Mouse (Mus musculus) kidney, embryonic 15.5 days (tissue): Measurements from ENCODE around the gene Spr. TPM values are rescaled to one million over a fixed set of nuclear protein-coding genes. Genes with fewer than 3 reads are reported as not detected.

ENCODE experiments used
- ATAC-seq: fragments of 200-750 bp; cut with Nextera tagmentation; replicated peaks from 2 replicates; pipeline ENCODE4 v1.8.0; 2017; ENCODE audit warnings: moderate TSS enrichment; ENCODE audit not compliant: low FRiP score
- H3K27ac ChIP-seq: fragments of 300-500 bp; sonication (generic); 2 replicates; pipeline ENCODE4 v1.5.1; 2015; ENCODE audit warnings: mild to moderate bottlenecking, inconsistent platforms
- H3K27me3 ChIP-seq: fragments of 300-500 bp; sonication (generic); 2 replicates; pipeline ENCODE4 v1.6.1; 2015; ENCODE audit warnings: inconsistent platforms
- H3K36me3 ChIP-seq: fragments of 300-500 bp; sonication (generic); 2 replicates; pipeline ENCODE4 v1.6.1; 2015; ENCODE audit warnings: inconsistent platforms
- H3K4me1 ChIP-seq: fragments of 300-500 bp; sonication (generic); 2 replicates; pipeline ENCODE4 v1.6.1; 2015; ENCODE audit warnings: inconsistent platforms
- H3K4me2 ChIP-seq: fragments of 300-500 bp; sonication (generic); 2 replicates; pipeline ENCODE4 v1.6.1; 2015; ENCODE audit warnings: moderate library complexity, mild to moderate bottlenecking, inconsistent platforms
- H3K4me3 ChIP-seq: fragments of 300-500 bp; sonication (generic); replicated peaks from 2 replicates; pipeline ENCODE4 v1.5.1; 2015; ENCODE audit warnings: mild to moderate bottlenecking, inconsistent platforms
- H3K9ac ChIP-seq: fragments of 300-500 bp; sonication (generic); 2 replicates; pipeline ENCODE4 v1.6.1; 2015; ENCODE audit warnings: mild to moderate bottlenecking, inconsistent platforms
- H3K9me3 ChIP-seq: fragments of 300-500 bp; sonication (generic); replicated peaks from 2 replicates; pipeline ENCODE4 v1.6.1; 2016; ENCODE audit warnings: inconsistent platforms
- WGBS: fragments of 180-500 bp; shearing (Covaris S2); methylation state at CpG from one replicate; pipeline ENCODE4 v1.1.7; 2015; ENCODE audit warnings: mixed read lengths; 5-methylcytosine and 5-hydroxymethylcytosine counted together
- polyA plus RNA-seq: library from polyadenylated mRNA; unstranded; fragments of >200 nt; fragmentation: Nextera tagmentation; extraction: Ambion mirVana; gene quantifications from 2 replicates; pipeline ENCODE4 v1.2.1, GENCODE M21; 2015

Spr gene
- polyA plus RNA-seq, 1 experiment from 2014 or later = 66.6 TPM

GRCm38 (mm10) chr6:85105033-85105615, 32.4 kb downstream of the Spr start:
- Histone ChIP-seq H3K27me3 (no peaks in the 10 kb centered on the region), H3K4me3 (no peak overlapping the region), H3K36me3 (no peaks in the 10 kb centered on the region), H3K27ac (no peak overlapping the region), H3K4me2 (no peak overlapping the region), H3K4me1 (no peaks in the 10 kb centered on the region), H3K9me3 (no peaks in the 10 kb centered on the region), H3K9ac (no peak overlapping the region)
- WGBS = 88% methylated on average over 10 of the region's 10 CpGs
- no peak for ATAC-seq

GRCm38 (mm10) chr6:85103321-85103720, 34.2 kb downstream of the Spr start:
- Histone ChIP-seq H3K36me3 (no peaks in the 10 kb centered on the region), H3K4me1 (no peaks in the 10 kb centered on the region), H3K27ac (no peak overlapping the region), H3K4me2 (no peak overlapping the region), H3K9me3 (no peaks in the 10 kb centered on the region), H3K9ac (no peak overlapping the region), H3K27me3 (no peaks in the 10 kb centered on the region), H3K4me3 (no peak overlapping the region)
- WGBS = 89% methylated on average over 3 of the region's 3 CpGs
- no peak for ATAC-seq

- no peaks in the 10 kb centered on the region for H3K4me1 ChIP-seq
- no peak overlapping the region for H3K9ac ChIP-seq
- no peaks in the 10 kb centered on the region for H3K36me3 ChIP-seq
- ATAC-seq = no peak
- WGBS = 47% methylated on average over 2 of the region's 2 CpGs
- no peaks in the 10 kb centered on the region for H3K27me3 ChIP-seq
- H3K4me2 ChIP-seq = no peak overlapping the region
- no peak overlapping the region for H3K4me3 ChIP-seq
- H3K27ac ChIP-seq = no peak overlapping the region
- H3K9me3 ChIP-seq = no peaks in the 10 kb centered on the region
Observed at GRCm38 (mm10) chr6:85096441-85096840, 41.1 kb downstream of the Spr start.

- no peaks in the 10 kb centered on the region for H3K36me3 ChIP-seq
- WGBS = 79% methylated on average over 4 of the region's 4 CpGs
- no peaks in the 10 kb centered on the region for H3K27me3 ChIP-seq
- no peaks in the 10 kb centered on the region for H3K4me1 ChIP-seq
- H3K4me2 ChIP-seq = no peak overlapping the region
- no peaks in the 10 kb centered on the region for H3K9me3 ChIP-seq
- H3K9ac ChIP-seq = no peak overlapping the region
- no peak for ATAC-seq
- no peak overlapping the region for H3K4me3 ChIP-seq
- H3K27ac ChIP-seq = no peak overlapping the region
Observed at GRCm38 (mm10) chr6:85087425-85087824, 50.1 kb downstream of the Spr start.

GRCm38 (mm10) chr6:85086645-85087044, 50.9 kb downstream of the Spr start:
- H3K4me2 ChIP-seq = no peak overlapping the region
- WGBS = 61% methylated on average over 3 of the region's 3 CpGs
- no peak overlapping the region for H3K27ac ChIP-seq
- H3K27me3 ChIP-seq = no peaks in the 10 kb centered on the region
- H3K9me3 ChIP-seq = no peaks in the 10 kb centered on the region
- ATAC-seq = no peak
- H3K36me3 ChIP-seq = no peaks in the 10 kb centered on the region
- no peak overlapping the region for H3K4me3 ChIP-seq
- no peak overlapping the region for H3K9ac ChIP-seq
- H3K4me1 ChIP-seq = no peaks in the 10 kb centered on the region

Other genes starting within 250 kb of the Spr start
- 27.7 and 28.4 TPM in 2 replicates for gene Exoc6b, start 68.3 kb downstream of the Spr start, polyA plus RNA-seq
- gene Emx1, start 49.7 kb upstream of the Spr start, polyA plus RNA-seq = 12.1 and 12.9 TPM in 2 replicates
- gene Sfxn5, start 195.7 kb upstream of the Spr start, polyA plus RNA-seq = 12.4 and 12.9 TPM in 2 replicates
- 12.1 and 13.8 TPM in 2 replicates for gene Rab11fip5, start 236.9 kb upstream of the Spr start, polyA plus RNA-seq